In genomic region chr17:27291673-27292072, GRCm38 (mm10) we compare ENCODE assay signal across 13 mouse cellular contexts.
DNase-seq lines count a peak whose midpoint lies in the region; ATAC-seq and TF ChIP-seq lines count a peak whose summit lies in the region.
"Had no signal": no experiment of that assay in that cellular context is flagged by ENCODE, and none has a peak within 500 bp of the region (broad histone marks: within the 10 kb centered on the region; RNA-seq: fewer than 3 reads in every experiment).

No protein-coding gene starts in this region.

- peak; percentile 91 for DNase-seq in kidney, adult 11 months
- peak; percentile 63 for DNase-seq in cerebellum, adult 11-12 months
- DNase-seq in kidney, adult 9 months, result peak; percentile 91
- DNase-seq in c-Kit-positive CD71-positive TER-119-positive erythroid progenitor cells, embryonic 14.5 days (ENCODE audit: low spot score), result no peak
- no peak for DNase-seq in layer of hippocampus, adult 9-10 months (ENCODE audit: low spot score)
- DNase-seq: adrenal gland, postnatal 10 days had no signal

- H3K9me3 ChIP-seq in kidney, embryonic 14.5 days (ENCODE audit: control insufficient read depth, low read length), result peaks cover 7% of the 10 kb centered on the region
- peaks cover 89% of the 10 kb centered on the region for H3K9me3 ChIP-seq in E14TG2a.4 (ENCODE audit: low read length)
- H3K9me3 ChIP-seq: stomach, embryonic 15.5 days had no signal

- H3K27ac ChIP-seq in kidney, embryonic 14.5 days (ENCODE audit: low read depth, low read length), result no peak overlapping the region
- H3K27ac ChIP-seq: liver, embryonic 15.5 days; stomach, embryonic 15.5 days had no signal

- no peak overlapping the region for H3K4me3 ChIP-seq in kidney, embryonic 14.5 days (ENCODE audit: low read length)
- H3K4me3 ChIP-seq in E14TG2a.4 (replicated peaks; ENCODE audit: low read length), result peak overlapping the region; percentile 14
- H3K4me3 ChIP-seq: erythroblast, embryonic 14.5 days; liver, embryonic 15.5 days; stomach, embryonic 15.5 days had no signal

- H3K27me3 ChIP-seq in kidney, embryonic 14.5 days (ENCODE audit: control insufficient read depth, insufficient read depth, low read length), result no peaks in the 10 kb centered on the region
- H3K27me3 ChIP-seq in E14TG2a.4 (ENCODE audit: insufficient read depth, low read length), result peaks cover 6% of the 10 kb centered on the region; the same call in 1 of the 2 replicates
- H3K27me3 ChIP-seq: liver, embryonic 15.5 days; stomach, embryonic 15.5 days had no signal

- no peak for ATAC-seq in kidney, embryonic 14.5 days (ENCODE audit: low FRiP score, low TSS enrichment)
- no peak for ATAC-seq in megakaryocyte progenitor cell, adult 5-6 weeks (replicated peaks; ENCODE audit: poor library complexity)
- ATAC-seq: Patski had no signal

- H3K36me3 ChIP-seq in kidney, embryonic 14.5 days (ENCODE audit: control insufficient read depth, insufficient read depth, low read length), result no peaks in the 10 kb centered on the region
- 0 out of 2 replicates have a peak, but pooled peaks cover 3% of the 10 kb centered on the region for H3K36me3 ChIP-seq in E14TG2a.4 (ENCODE audit: insufficient read depth, low read length)
- H3K36me3 ChIP-seq: liver, embryonic 15.5 days; stomach, embryonic 15.5 days had no signal

- no peak overlapping the region for H3K4me2 ChIP-seq in kidney, embryonic 14.5 days (replicated peaks; ENCODE audit: low read depth, low read length)
- H3K4me2 ChIP-seq: liver, embryonic 15.5 days; stomach, embryonic 15.5 days had no signal

- no peak for TF ChIP-seq CTCF in E14TG2a.4 (conservative IDR thresholded peaks at IDR 0.05; ENCODE audit: low read length)

- peaks cover 4% of the 10 kb centered on the region; the same call in 1 of the 2 replicates for H3K4me1 ChIP-seq in kidney, embryonic 14.5 days (ENCODE audit: control insufficient read depth, insufficient read depth, low read length)
- H3K4me1 ChIP-seq in E14TG2a.4 (replicated peaks; ENCODE audit: low read depth, low read length), result no peaks in the 10 kb centered on the region
- H3K4me1 ChIP-seq: liver, embryonic 15.5 days; stomach, embryonic 15.5 days had no signal

- 85% methylated on average over 10 of the region's 10 CpGs for WGBS in kidney, embryonic 14.5 days

- H3K9ac ChIP-seq in kidney, embryonic 14.5 days (ENCODE audit: low read depth, low read length), result no peak overlapping the region
- H3K9ac ChIP-seq: liver, embryonic 15.5 days; stomach, embryonic 15.5 days had no signal

Comparison
In these comparisons a context has a peak if more than half of its experiments do, and no peak if none do; other contexts are left out.
1. DNase-seq: peak in kidney, adult 11 months (single experiment), cerebellum, adult 11-12 months (single experiment) and kidney, adult 9 months (single experiment); none in c-Kit-positive CD71-positive TER-119-positive erythroid progenitor cells, embryonic 14.5 days (single experiment) and layer of hippocampus, adult 9-10 months (single experiment).